Mouse (Mus musculus) forebrain, embryonic 15.5 days (tissue): Measurements from ENCODE around the gene Kctd11. TPM values are rescaled to one million over a fixed set of nuclear protein-coding genes. Genes with fewer than 3 reads are reported as not detected.
"Not testable (repeated sequence)": the region's sequence is repeated elsewhere in the genome, so short reads cannot be mapped to it uniquely, and the experiment has no call there.

ENCODE experiments used
- ATAC-seq: fragments of 200-750 bp; cut with Nextera tagmentation; replicated peaks from 2 replicates; pipeline ENCODE4 v1.8.0; 2017; ENCODE audit warnings: mild to moderate bottlenecking, moderate TSS enrichment, moderate library complexity
- H3K27ac ChIP-seq: fragments of 300-500 bp; sonication (generic); replicated peaks from 2 replicates; pipeline ENCODE4 v1.5.1; 2015; ENCODE audit warnings: mild to moderate bottlenecking, inconsistent platforms
- H3K27me3 ChIP-seq: fragments of 300-500 bp; sonication (generic); 2 replicates; pipeline ENCODE4 v1.6.1; 2015; ENCODE audit warnings: inconsistent platforms
- H3K36me3 ChIP-seq: fragments of 300-500 bp; sonication (generic); 2 replicates; pipeline ENCODE4 v1.6.1; 2015; ENCODE audit warnings: mild to moderate bottlenecking, inconsistent platforms
- H3K4me1 ChIP-seq: fragments of 300-500 bp; sonication (generic); 2 replicates; pipeline ENCODE4 v1.6.1; 2015; ENCODE audit warnings: inconsistent platforms
- H3K4me2 ChIP-seq: fragments of 300-500 bp; sonication (generic); replicated peaks from 2 replicates; pipeline ENCODE4 v1.6.1; 2015; ENCODE audit warnings: mild to moderate bottlenecking, inconsistent platforms
- H3K4me3 ChIP-seq: fragments of 300-500 bp; sonication (generic); 2 replicates; pipeline ENCODE4 v1.5.1; 2015; ENCODE audit warnings: mild to moderate bottlenecking, inconsistent platforms
- H3K9ac ChIP-seq: fragments of 300-500 bp; sonication (generic); replicated peaks from 2 replicates; pipeline ENCODE4 v1.6.1; 2015; ENCODE audit warnings: mild to moderate bottlenecking, inconsistent platforms
- H3K9me3 ChIP-seq: fragments of 300-500 bp; sonication (generic); 2 replicates; pipeline ENCODE4 v1.6.1; 2016; ENCODE audit warnings: inconsistent platforms
- WGBS: fragments of 180-500 bp; shearing (Covaris S2); methylation state at CpG from one replicate; pipeline ENCODE4 v1.1.7; 2015; ENCODE audit warnings: mixed read lengths; 5-methylcytosine and 5-hydroxymethylcytosine counted together
- polyA plus RNA-seq: library from polyadenylated mRNA; unstranded; fragments of >200 nt; fragmentation: Nextera tagmentation; extraction: Ambion mirVana; gene quantifications from 2 replicates; pipeline ENCODE4 v1.2.1, GENCODE M21; 2015

The Kctd11 gene
- polyA plus RNA-seq: 1.2 and 1.3 TPM in 2 replicates

- WGBS: under 1% methylated on average over 46 of the region's 46 CpGs
- Histone ChIP-seq H3K27ac (0 out of 2 replicates have a peak within 1 kb of the TSS, but pooled peaks have one; percentile 20), H3K4me2 (peak within 1 kb of the TSS; percentile 56), H3K9ac (peak within 1 kb of the TSS; percentile 40), H3K4me1 (peaks cover 17% of the 10 kb centered on the region), H3K36me3 (no peaks in the 10 kb centered on the region), H3K9me3 (no peaks in the 10 kb centered on the region), H3K27me3 (peaks cover 19% of the 10 kb centered on the region), H3K4me3 (peak within 1 kb of the TSS; percentile 36)
- ATAC-seq: peak; percentile 78
Measured at GRCm38 (mm10) chr11:69880853-69881603, at the start of gene Kctd11. Gene Kctd11, minus strand, starts transcription at chr11:69881406.

DNA sequence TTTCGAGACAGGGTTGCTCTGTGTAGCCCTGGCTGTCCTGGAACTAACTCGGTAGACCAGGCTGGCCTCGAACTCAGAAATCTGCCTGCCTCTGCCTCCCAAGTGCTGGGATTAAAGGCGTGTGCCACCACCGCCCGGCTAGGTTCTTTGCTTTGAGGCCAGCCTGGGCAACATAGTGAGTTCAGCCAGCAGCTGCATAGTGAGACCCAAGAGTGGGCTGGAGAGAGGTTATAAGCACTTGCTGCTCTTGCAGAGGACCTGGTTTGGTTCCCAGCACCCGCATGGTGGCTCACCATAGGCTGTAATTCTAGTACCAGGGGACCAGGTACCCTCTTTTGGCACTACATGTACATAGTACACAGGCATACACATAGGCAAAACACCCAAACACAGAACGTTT, 49.0 kb upstream of the Kctd11 start:
- not testable (repeated sequence) for H3K27me3 ChIP-seq, H3K4me2 ChIP-seq, ATAC-seq, H3K27ac ChIP-seq, H3K36me3 ChIP-seq, H3K4me3 ChIP-seq, H3K9me3 ChIP-seq, H3K9ac ChIP-seq
- peaks cover 10% of the 10 kb centered on the region for H3K4me1 ChIP-seq
- WGBS: 89% methylated on average over 8 of the region's 8 CpGs

DNA sequence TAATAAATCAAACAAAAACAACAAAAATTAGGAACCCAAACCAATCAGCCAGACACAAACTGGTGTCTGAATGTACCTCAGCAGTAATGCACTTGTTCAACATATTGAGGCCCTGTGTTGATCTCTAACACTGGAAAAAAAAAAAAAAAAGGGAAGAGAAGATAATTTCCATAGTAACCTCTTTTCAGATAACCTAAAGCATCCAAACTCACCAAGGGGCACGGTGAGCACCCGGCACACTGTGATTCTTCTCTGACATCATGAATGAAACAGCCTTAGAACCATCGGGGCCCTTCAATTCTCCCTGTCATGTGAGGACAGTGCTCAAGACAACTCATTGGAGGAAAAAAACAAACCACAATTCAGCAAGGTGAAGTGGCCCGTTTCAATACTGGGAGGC, 48.5 kb upstream of the Kctd11 start:
- H3K27ac ChIP-seq: no peak overlapping the region
- H3K9me3 ChIP-seq: no peaks in the 10 kb centered on the region
- H3K9ac ChIP-seq: no peak overlapping the region
- 82% methylated on average over 4 of the region's 4 CpGs for WGBS
- no peak for ATAC-seq
- H3K4me2 ChIP-seq: no peak overlapping the region
- H3K27me3 ChIP-seq: no peaks in the 10 kb centered on the region
- H3K36me3 ChIP-seq: no peaks in the 10 kb centered on the region
- no peak overlapping the region for H3K4me3 ChIP-seq
- H3K4me1 ChIP-seq: peaks cover 5% of the 10 kb centered on the region

DNA sequence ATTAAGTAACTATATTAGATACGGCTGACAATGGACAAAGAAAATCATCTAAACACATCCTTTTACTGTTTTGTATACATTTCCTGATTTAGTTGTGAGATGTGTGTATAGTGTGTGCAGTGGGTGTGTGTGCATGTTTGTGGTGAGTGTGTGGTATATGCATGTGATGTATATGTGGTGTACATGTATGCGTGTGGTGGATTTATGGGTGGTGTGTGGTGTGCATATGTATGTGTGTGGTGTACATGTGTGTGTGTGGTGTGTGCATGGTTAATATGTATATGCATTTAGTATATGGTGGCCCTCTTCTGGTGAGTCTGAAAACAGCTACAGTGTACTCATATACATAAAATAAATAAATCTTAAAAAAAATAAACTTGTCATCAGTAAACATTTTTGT, 46.3 kb upstream of the Kctd11 start:
- no peak for ATAC-seq
- H3K9me3 ChIP-seq: no peaks in the 10 kb centered on the region
- no peak overlapping the region for H3K27ac ChIP-seq
- H3K4me2 ChIP-seq: no peak overlapping the region
- no peak overlapping the region for H3K9ac ChIP-seq
- 98% methylated on average over 2 of the region's 2 CpGs for WGBS
- no peaks in the 10 kb centered on the region for H3K27me3 ChIP-seq
- H3K4me3 ChIP-seq: no peak overlapping the region
- peaks cover 5% of the 10 kb centered on the region for H3K4me1 ChIP-seq
- no peaks in the 10 kb centered on the region for H3K36me3 ChIP-seq

DNA sequence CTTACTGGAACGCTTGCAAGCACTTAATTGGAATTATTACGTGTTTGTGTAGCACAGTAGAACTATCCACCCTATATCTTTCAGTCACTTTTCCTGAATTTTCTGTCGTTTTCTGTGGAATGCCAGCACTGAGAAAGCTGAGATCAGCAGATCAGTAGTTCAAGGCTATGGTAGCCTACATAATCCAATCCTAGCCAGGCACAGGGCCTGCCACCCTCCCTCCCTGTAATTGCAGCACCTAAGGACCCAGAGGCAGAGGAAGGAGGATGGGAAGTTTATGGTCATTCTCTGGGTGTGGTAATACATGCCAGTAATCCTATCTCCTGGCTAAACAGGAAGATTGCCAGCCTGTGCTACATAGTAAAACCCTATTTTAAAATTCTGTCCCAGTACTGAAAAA, 41.6 kb upstream of the Kctd11 start:
- H3K9me3 ChIP-seq: no peaks in the 10 kb centered on the region
- peak overlapping the region; percentile 95 for H3K27ac ChIP-seq
- peak overlapping the region; percentile 74; the same call in 1 of the 2 replicates for H3K4me2 ChIP-seq
- no peaks in the 10 kb centered on the region for H3K27me3 ChIP-seq
- peaks cover 14% of the 10 kb centered on the region for H3K36me3 ChIP-seq
- H3K4me3 ChIP-seq: no peak overlapping the region
- peaks cover 29% of the 10 kb centered on the region for H3K4me1 ChIP-seq
- ATAC-seq: no peak
- WGBS: 66% methylated on average over 3 of the region's 3 CpGs
- no peak overlapping the region for H3K9ac ChIP-seq

DNA sequence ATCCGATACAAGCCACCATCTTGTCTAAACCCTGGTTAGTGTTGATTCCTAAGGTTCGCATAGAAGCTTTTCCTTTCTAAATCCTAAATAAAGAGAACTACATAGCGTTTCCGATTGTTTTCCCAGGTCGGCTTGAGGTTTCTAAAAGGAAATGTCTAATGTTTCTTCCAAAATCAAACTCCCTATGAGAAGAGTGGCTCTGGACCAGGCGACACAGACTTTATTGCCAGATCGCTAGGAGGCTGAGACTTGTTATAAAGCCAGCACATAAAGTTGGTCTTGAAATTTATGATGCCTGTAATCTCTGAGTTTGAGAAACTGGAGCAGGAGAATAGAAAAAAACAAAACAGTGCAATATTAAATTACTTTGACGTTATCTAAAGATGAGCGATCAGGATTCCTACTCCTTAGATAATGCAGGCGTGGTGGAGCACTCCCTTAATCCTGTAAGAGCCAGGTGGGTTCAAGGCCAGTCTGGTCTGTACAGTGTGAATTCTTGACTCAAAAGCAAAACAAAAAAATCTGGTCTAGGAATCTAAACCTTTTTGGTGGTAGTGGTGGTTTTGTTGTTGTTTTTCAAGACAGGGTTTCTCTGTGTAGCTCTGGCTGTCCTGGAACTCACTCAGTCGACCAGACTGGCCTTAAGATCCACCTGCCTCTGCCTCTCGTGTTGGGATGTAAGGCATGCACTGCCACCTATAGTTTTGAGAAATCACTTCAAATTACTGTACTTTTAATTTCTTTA, 41.0 kb upstream of the Kctd11 start:
- 3% methylated on average over 12 of the region's 12 CpGs for WGBS
- no peaks in the 10 kb centered on the region for H3K9me3 ChIP-seq
- no peak for ATAC-seq
- peak overlapping the region; percentile 74 for H3K4me2 ChIP-seq
- H3K4me3 ChIP-seq: peak overlapping the region; percentile 68
- H3K36me3 ChIP-seq: peaks cover 20% of the 10 kb centered on the region
- peak overlapping the region; percentile 60 for H3K9ac ChIP-seq
- H3K27ac ChIP-seq: peak overlapping the region; percentile 95
- H3K27me3 ChIP-seq: no peaks in the 10 kb centered on the region
- peaks cover 29% of the 10 kb centered on the region for H3K4me1 ChIP-seq

DNA sequence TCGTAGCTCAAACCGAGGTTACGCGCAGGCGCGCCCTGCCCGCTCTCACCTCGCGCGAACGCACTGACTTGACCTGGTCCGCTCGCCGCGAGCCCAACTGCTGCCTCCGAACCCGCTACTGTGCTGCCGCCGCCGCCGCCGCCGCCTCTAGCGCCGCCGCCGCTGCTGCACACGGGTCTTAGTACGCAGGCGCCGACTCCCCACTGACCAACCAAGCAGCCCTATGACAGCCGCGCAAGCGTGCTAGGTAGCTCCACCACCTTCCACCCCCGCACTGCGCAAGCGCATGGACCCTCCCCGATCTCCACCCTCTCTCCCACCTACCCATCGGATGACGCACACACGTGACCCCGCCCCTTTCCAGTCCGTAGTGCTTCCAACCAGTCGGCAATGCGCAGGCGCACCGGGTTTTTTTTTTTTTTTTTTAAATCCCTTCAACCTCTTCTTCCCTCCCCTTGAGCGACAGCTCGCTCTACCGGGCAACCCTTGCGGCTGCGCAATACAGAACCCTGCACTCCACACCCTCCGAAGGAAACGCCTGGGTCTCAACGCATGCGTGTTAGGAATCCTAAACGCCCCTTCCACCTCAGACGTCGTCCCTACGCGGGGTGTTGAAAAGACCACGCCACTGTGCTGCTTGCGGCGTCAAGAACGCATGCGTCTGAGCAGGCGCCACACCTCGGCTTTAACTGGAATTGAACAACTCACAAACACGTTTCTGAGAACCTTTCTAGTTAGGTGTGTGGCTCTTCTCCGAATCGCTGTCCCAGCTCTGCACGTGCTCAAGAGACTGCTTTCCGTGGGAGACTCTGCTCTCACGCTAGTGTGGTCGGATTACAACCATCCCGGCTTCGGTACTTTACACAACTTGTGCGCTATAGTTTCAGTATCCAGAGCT, 40.2 kb upstream of the Kctd11 start, which contains the start of gene Eif5a:
Gene Eif5a, minus strand, starts transcription at position 845 of the 898 bp plus-strand sequence.
- H3K27ac ChIP-seq: peak within 1 kb of the TSS; percentile 95
- peak; percentile 97 for ATAC-seq
- peak within 1 kb of the TSS; percentile 68 for H3K4me3 ChIP-seq
- H3K9me3 ChIP-seq: no peaks in the 10 kb centered on the region
- peaks cover 29% of the 10 kb centered on the region for H3K4me1 ChIP-seq
- no peaks in the 10 kb centered on the region for H3K27me3 ChIP-seq
- WGBS: under 1% methylated on average over 78 of the region's 78 CpGs
- H3K9ac ChIP-seq: peak within 1 kb of the TSS; percentile 68
- peak within 1 kb of the TSS; percentile 74 for H3K4me2 ChIP-seq
- H3K36me3 ChIP-seq: peaks cover 28% of the 10 kb centered on the region

DNA sequence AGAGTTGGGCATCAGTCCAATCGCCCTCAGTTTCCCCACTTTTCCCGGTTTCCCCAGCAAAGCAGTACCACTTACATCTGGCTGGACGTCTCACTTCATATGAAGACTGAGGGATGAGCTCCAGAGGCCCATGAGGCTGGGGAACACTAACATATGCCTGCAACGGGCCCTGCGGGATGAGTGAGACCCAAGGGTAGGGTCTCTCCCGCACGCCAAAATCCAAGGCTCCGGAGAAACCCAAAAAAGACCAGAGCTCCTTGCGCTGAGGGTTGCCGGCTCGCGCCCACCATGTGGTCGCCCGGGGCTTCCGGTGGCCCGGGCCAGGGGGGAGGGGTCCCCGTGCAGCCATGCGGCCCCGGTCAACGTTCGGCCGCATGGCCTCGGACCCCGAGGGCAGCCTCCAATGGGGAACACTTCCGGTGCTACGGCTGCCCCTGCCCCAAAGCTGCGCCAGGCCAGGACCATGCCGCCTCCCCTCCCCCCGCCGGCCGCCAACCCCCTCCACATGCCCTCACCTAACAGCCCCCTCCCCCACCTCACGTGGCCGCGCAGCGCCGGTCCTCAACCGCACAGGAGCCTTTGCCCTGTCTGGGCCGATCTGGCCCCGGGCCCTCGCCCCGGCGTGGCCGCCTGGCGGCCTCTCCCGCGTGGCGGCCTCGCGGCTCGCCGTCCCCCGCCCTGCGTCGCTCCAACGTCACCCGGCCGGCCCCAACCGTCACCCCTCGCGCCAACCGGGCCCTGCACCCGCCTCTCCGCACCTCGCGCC, 39.2 kb upstream of the Kctd11 start:
- H3K4me3 ChIP-seq: peak overlapping the region; percentile 68
- H3K27ac ChIP-seq: peak overlapping the region; percentile 95
- H3K9me3 ChIP-seq: no peaks in the 10 kb centered on the region
- ATAC-seq: peak; percentile 7
- H3K4me2 ChIP-seq: peak overlapping the region; percentile 74
- WGBS: under 1% methylated on average over 65 of the region's 65 CpGs
- H3K9ac ChIP-seq: peak overlapping the region; percentile 68
- no peaks in the 10 kb centered on the region for H3K27me3 ChIP-seq
- peaks cover 37% of the 10 kb centered on the region for H3K4me1 ChIP-seq
- H3K36me3 ChIP-seq: peaks cover 37% of the 10 kb centered on the region

GRCm38 (mm10) chr11:69919661-69920265, 38.6 kb upstream of the Kctd11 start:
- peaks cover 43% of the 10 kb centered on the region for H3K4me1 ChIP-seq
- WGBS: under 1% methylated on average over 17 of the region's 17 CpGs
- peak overlapping the region; percentile 68 for H3K4me3 ChIP-seq
- H3K36me3 ChIP-seq: peaks cover 43% of the 10 kb centered on the region
- ATAC-seq: no peak
- peak overlapping the region; percentile 95 for H3K27ac ChIP-seq
- no peaks in the 10 kb centered on the region for H3K9me3 ChIP-seq
- no peaks in the 10 kb centered on the region for H3K27me3 ChIP-seq
- H3K4me2 ChIP-seq: peak overlapping the region; percentile 74
- peak overlapping the region; percentile 68 for H3K9ac ChIP-seq

DNA sequence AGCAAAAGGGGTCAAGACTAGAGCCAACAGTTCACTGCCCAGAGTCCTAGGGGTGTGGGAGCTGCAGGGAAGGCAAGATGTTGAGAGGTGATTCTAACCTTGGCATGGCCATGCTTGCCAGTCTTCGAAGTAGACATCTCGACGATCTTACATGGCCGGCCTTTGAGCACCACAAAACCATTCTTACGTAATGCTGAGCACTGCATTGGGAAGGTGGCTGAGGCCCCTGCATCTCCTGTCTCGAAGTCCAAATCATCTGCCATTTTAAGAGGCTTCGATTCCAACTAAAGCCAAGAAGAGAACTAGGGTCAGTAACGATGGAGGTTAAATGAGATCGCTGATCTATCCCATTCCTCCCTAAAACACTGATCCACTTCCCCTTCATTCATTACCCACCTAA, 37.8 kb upstream of the Kctd11 start:
- Histone ChIP-seq H3K27me3 (no peaks in the 10 kb centered on the region), H3K9ac (no peak overlapping the region), H3K36me3 (peaks cover 43% of the 10 kb centered on the region), H3K27ac (peak overlapping the region; percentile 95; the same call in 1 of the 2 replicates), H3K4me1 (peaks cover 50% of the 10 kb centered on the region), H3K4me3 (peak overlapping the region; percentile 68), H3K9me3 (no peaks in the 10 kb centered on the region), H3K4me2 (peak overlapping the region; percentile 74)
- 83% methylated on average over 9 of the region's 9 CpGs for WGBS
- no peak for ATAC-seq

- Histone ChIP-seq H3K27ac (no peak overlapping the region), H3K9ac (no peak overlapping the region), H3K36me3 (peaks cover 46% of the 10 kb centered on the region), H3K4me1 (peaks cover 56% of the 10 kb centered on the region), H3K27me3 (no peaks in the 10 kb centered on the region), H3K4me3 (no peak overlapping the region), H3K4me2 (no peak overlapping the region), H3K9me3 (no peaks in the 10 kb centered on the region)
- no peak for ATAC-seq
- WGBS: 85% methylated on average over 5 of the region's 5 CpGs
Measured at GRCm38 (mm10) chr11:69918118-69918517, 36.9 kb upstream of the Kctd11 start.
